Mouse (Mus musculus): Measurements from ENCODE around the gene B4galt5. TPM values are rescaled to one million over a fixed set of nuclear protein-coding genes. Genes with fewer than 3 reads are reported as not detected.
"Not testable (repeated sequence)": the region's sequence is repeated elsewhere in the genome, so short reads cannot be mapped to it uniquely, and the experiment has no call there.

The B4galt5 gene
- polyA plus RNA-seq (2017; shearing (Covaris generic)), result 10 to 100 TPM in 1 of 2 experiments, 1 to 10 TPM in 1; 7.9 to 11.6 TPM

DNA sequence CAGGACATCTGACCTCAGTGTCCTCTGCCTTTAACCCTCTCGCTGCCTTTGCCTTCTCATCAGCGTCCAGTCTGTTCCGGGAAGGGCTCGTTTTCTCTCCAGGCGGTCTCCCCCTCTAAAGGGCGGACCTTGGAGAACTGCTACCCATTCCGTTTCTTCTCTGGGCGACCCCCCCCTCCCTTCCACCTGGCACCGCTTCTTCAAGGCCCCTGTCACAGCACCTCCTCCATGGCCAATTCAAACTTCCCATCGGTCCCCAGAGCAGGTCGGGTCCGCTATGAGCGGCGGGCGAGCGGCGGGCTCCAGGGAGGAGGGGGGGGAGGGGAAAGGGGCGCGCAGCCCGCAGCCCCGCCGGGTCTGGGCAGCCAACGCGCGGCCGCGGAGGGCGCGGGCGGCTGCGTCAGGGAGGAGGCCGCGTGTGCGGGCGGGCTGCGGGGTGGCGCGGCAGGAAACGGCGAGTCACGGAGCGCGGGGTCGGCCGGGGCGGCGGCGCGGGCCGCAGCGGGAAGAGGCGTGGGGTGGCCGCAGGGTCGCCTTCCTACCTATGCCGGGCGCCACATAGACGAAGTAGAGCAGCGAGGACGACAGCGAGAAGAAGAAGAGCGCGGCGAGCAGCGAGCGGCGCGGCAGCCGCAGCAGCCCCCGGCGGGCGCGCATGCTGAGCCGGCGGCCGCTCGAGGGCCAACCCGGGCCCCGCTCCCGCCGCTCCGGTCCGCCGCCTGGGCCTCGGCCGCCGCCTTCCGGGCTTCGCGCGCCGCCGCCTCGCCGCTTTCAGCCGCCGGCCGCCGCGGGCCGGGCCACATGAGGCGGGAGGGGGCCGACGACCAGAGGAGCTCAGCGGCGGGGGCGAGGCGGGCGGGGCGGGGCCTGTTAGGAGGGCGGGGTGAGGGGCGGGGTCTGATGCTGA lies at the start of gene B4galt5:
TSS of gene B4galt5 (minus strand) at position 808 of the 907 bp plus-strand sequence.
- no peak for ATAC-seq

DNA sequence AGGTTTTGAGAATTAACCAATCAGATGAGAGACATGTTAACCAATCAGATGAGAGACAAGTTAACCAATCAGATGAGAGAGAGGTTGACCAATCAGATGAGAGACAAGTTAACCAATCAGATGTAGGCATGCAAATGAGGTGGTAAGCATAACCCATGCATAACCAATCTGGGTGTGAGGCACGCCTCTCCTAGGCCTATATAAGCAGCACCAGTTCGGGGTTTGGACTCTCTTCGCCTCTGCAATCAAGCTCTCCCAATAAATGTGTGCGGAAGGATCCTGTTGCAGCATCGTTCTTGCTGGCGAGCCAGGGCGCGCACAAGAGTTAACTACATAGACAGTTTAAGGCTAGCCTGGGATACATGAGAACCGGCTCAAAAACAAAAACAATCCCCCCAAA lies 47.4 kb upstream of the B4galt5 start:
- ATAC-seq, result not testable (repeated sequence)

DNA sequence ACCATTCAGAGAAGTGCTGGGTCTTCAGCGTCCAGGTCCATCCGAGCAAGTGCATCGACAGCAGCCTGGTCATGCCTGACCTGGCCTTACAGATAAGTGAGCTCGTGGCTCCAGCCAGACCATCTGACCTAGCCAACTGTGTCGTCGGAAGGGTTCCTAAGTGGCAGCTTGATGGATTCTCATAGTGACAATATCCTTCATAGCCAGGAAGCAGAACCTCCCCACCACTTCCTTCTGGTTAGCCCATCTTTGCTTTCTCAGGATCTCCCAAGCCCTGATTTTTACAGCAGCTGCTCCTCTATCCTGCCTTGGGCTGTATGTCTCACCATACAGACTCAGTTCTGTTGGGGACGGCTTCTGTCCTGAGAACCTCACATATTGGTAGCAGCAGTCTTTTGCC lies 45.4 kb upstream of the B4galt5 start:
- no peak for ATAC-seq

DNA sequence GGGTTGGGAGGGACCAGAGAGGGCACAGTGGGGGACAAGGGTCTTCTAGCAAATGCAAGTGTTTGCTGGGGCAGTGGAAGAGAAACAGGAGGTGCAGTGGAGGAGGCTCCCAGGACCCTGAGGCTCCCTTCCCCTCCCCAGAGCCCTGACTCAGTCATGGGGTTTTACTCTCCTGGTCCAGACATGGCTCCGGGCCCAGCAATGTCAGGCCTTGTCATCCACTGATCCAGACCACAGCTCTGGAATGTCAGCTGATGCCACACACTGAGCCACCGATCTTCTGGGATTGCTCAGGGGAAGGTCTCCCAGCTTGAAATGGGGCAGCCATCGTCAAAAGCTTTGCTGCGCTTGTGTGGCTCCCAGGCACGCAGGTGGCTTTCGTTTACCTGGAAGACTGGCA lies 38.0 kb upstream of the B4galt5 start:
- no peak for ATAC-seq

DNA sequence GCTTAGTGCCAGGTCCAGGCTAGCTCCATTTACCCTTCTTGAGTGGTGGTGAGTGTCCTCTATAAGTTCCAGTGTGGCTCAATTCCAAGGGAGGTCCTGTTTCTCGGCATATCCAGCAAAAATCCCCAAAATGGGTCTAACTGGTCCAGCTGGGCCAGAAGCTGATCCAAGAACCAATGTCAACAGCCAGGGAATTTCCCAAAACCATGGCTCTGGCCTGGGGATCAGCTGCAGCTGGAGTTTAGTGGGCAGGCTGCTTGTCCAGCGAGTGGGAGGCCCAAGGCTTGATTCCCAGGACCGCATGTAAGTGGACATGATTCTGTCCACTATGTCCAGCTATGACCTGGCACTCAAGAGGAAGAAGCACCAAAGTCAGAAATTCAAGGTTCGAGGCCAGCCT lies 37.5 kb upstream of the B4galt5 start:
- ATAC-seq, result no peak

DNA sequence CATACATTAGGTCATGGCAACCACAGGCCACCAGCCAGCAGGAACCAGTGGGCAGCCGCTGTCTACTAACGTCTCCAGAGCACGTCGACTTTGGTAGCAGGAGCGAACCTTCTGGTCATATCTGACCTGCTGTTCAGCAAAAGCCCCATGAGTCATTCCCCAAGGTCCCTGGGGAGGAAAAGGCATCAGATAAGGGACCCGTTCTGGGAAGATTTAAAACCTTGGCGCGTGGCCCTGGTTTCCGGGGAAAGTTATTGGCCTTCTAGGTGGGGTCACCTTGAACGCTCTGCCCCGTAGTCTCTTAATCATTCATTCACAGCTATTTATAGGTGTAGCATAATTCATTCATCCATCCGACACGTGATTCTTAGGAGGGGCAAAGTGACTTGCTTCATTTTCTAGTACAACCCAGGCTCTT lies 34.7 kb upstream of the B4galt5 start:
- ATAC-seq, result no peak

DNA sequence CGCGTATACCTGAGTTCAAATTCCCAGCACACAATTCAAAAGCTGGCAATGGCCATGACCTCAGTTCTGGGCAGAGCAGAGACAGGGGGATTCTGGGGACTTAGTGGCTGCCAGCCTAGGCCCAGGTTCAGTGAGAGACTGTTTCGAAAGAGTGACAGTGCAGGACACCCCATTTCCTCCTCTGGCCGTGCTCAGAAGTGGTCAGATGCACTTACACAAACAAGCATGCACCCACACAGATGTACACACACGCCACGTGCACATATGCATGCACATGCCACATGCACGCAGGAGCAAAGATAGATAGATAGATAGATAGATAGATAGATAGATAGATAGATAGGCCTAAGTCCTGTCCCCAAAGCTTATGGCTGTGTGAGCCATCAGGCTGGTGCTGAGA lies 33.4 kb upstream of the B4galt5 start:
- ATAC-seq, result no peak

DNA sequence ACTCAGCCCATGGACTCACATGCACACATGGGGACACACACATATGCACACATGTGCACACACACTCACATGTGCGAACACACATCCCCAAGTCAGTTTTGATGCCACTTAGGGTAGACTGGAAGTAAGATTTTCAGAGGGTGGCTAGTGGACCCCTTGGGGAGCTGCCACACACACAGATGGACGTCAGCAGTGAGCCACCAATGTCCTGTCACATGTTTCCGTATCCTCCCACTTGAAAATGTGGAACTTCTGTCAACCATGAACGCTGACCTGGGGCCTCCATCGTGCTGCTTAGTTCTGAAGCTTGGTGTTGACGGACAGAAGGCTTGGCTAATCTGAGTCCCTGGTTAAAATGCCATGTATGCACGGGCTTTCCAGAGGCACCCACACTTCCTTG lies 32.6 kb upstream of the B4galt5 start:
- ATAC-seq, result no peak

DNA sequence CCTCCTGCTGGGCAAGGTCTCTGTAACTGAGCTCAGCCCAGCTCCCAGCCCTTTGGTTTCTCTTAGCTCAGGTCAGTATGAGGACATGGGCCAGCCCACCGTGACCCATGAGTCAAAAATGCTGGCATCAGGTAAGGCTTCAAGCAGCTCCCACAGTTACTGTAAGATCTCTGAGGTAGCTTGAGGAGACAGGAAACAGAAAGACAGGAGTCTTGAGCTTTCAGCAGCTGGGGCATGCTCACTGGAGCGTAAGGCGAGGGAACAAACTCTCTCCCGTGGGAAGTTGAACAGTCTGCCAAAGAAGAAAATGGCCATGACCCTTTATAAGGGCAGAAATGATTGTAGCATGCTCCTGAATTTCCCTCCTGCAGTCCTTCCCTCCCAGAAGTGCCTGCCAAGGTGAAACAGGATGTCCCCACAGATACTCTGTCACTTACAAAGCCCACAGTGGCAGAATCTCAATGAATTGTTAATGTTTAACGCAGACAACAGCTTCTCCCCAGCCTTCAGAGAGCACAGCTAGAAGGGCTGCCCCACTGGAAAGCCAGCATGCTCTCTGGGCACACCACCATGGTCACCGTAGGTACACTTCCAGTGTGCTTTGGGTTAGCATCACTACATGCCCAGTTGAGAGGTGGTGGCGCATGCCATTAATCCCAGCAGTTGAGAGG lies 31.8 kb upstream of the B4galt5 start:
- ATAC-seq, result no peak

DNA sequence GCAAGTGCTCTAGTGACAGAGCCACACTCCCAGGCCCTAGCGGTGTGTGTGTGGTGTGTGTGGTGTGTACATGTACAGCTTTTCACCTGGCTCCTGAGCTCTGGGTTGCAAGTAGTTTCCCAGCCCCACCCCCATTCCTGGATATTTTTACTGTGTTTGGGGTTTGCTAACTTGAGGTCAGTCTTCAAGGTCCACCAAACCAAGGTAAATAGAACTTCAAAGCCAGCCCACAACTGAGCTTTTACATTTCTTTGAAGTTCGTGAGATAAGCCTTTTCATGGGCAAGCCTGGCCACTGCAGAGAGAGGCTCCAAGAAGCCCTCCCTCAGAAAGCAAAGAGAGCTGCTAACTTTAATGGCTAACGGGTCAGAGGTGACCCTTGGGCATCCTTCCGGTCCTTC lies 30.0 kb upstream of the B4galt5 start:
- ATAC-seq, result no peak

DNA sequence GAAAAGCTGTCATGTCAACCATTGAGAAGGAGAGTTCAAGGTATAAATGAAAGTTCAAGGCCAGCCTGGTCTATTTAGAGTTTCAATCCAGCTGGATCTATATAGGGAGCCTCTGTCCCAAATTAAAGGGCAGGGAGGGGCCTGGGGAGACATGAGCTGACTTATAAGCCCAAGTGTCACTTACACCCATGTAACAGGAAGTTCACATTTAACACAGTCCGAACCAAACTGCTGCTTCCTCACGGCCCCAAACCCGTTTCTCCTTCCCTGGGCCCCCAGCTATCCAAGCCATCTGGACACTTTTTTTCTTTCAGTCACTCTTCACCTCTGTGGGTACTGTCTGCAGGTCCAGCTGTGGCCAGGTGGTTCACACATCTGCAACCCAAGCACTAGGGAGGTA lies 28.7 kb upstream of the B4galt5 start:
- no peak for ATAC-seq

DNA sequence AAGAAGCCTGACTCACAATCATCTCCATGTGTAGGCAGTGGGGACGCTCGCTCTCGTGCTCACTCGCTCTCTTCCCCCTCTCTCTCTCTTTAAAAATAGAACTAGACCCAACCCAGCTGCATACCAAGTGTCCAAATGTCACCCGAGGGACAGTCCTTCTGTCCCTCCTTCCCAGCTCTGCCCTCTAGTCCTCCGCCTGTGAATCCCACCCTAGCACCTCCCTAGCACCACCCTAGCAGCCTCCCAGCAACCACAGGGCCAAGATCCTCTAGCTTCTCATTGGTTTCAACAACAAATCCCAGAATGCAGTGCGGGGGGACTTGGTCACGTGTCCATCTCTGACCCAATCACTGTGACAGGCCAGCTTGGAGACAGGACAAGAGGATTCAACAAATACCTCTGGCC lies 27.2 kb upstream of the B4galt5 start:
- no peak for ATAC-seq

DNA sequence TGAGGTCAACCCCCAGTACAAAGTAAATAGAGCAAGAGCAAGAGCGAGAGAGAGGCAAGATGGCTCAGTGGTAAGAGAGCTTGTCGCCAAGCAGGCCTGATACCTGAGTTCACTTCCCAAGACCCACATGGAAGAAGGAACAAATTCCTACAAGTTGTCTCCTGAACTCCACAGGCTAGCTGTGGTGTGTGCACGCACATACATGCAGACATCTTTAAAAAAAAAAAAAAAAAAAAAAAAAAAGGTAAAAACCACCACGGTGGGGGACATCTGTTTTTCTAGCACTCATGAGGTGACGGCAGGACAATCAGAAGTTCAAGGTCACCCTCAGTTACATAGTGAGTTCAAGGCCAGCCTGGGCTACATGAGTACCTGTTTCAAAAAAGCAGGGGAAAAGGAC lies 26.7 kb upstream of the B4galt5 start:
- ATAC-seq, result no peak

DNA sequence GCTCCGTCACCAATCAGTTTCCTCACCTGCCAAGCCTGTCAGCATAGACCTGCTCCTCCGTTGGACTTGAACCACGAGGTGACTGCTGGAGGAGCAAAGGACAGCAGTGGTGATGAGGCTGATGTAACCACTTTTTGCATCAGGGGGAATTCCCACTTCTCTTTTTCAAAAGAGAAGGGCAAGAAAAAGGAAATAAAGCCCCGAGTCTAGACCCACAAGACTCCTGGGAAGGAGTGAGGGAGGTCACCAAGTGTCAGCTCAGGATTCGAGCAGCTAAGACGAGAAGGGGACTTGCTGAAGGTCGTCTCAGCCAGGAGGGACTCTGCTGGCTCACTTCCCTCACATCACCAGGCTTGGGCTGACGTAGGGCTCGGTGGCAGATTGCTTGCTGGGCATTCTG lies 26.2 kb upstream of the B4galt5 start:
- no peak for ATAC-seq

DNA sequence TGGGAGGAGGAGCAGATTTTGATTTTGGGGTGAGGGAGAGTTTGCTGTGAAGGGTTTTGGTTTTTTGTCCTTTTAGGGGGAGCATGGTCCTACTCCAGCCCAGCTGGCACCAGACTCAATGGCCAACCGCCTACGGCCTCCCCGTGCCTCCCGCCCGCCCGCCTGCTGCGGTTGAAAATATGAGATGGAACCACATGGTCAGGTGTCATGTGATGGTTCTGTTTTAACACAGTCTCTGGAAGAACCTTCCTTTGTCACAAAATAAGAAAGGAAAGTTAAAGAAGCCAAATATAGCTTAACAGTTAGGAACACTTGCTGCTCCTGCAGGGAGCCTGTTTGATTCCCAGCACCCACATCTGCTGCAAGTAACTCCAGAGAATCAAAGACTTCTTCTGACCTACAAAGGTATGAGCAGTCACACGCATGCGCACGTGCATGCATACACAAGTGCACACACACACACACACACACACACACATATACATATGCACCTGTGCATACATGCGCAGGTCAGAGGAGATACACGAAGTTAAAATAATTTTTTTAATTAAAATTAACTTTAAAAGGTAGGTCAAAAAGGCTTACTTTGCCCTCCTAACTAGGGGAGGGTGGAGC lies 25.3 kb upstream of the B4galt5 start:
- no peak for ATAC-seq

DNA sequence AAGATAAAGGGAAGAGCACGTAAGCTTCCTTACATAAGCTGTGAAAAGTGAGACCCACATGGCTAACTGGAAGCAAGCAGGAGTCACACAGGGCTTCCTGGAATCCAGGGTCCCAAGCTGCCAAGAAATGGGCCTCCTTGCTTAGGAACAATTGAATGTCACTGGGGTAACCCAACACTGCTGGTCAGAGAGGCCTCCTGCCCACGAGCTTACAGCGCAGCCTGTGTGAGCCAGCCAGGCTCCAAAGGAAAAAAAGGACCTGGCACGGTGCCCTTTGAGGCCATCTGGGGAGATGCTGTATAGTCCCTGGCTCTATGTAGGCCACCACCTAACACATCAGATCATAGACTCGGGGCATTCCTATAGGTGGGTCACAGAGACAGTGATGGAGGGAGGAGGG lies 24.3 kb upstream of the B4galt5 start:
- no peak for ATAC-seq

DNA sequence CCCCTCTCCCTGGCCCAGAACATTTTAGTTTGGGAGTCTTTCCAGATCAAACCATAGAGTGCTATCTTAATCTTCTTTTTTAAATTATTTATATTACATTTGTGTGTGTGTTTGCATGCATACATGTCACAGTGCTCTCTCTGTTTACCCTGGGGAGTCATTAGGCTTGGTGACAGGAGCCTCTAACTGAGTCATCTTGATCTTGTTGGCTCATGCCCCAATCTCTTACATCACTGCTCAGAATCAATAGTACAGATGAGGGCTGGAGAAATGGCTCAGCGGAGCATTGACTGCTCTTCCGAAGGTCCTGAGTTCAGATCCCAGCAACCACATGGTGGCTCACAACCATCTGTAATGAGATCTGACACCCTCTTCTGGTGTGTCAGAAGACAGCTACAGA lies 22.5 kb upstream of the B4galt5 start:
- ATAC-seq, result no peak

DNA sequence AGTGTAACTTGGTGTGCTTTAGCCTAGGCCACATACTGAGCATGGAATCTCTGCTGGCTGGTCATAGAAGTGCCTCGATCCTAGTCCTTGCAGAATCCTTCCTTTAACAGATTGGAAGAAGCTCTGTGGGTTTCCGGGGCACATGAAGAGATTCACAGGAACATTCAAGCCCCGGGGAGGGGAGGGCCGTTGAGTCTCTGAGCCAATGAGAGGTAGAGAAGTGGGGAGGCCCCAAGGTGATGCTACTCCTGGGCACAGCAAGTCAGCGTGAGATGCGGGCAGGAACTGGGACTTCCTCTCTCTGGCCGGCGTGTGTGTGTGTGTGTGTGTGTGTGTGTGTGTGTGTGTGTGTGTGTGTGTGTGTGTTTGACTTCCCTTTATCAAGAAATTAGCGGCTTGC lies 19.3 kb upstream of the B4galt5 start:
- peak; percentile 92 for ATAC-seq

DNA sequence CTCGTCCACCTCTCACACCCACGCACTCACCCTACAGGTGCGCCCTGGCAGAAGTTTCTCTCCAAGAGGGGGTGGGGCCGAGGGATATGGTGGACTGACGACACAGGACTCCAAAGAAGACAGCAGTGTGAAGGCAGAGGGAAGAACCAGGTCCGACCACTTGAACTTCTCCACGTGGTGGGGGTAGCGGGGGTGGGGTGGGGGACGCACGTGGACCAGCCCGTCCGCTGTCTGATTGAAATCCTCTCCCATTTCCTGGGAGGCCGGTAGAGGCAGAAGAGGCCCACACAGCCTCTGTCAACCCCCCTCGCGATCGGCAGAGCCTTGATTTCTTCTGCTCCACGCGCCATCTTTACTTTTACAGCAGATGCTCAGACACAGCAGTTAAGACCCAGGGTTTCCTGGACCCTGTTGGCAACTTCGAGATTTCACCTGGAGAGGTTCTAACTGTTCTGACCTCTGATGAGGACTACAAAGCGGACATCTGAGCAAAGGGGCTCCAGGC lies 18.8 kb upstream of the B4galt5 start:
- ATAC-seq, result peak; percentile 32

DNA sequence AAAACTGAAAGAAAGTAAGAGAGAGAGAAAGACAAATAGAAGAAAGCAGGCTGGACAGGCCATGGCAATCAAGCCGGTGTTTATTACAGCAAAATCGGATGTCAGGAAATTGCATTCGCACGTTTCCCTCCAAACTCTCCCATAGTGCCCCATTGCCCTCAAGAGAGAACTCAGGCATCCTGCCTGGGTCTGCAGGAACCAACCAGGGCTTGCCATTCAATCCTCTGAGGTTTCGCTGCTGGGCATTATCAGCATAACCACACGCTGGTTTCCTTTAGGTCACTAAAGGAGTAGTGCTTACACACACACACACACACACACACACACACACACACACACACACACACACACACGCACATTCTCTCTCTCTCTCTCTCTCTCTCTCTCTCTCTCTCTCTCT lies 18.3 kb upstream of the B4galt5 start:
- peak; percentile 65 for ATAC-seq

DNA sequence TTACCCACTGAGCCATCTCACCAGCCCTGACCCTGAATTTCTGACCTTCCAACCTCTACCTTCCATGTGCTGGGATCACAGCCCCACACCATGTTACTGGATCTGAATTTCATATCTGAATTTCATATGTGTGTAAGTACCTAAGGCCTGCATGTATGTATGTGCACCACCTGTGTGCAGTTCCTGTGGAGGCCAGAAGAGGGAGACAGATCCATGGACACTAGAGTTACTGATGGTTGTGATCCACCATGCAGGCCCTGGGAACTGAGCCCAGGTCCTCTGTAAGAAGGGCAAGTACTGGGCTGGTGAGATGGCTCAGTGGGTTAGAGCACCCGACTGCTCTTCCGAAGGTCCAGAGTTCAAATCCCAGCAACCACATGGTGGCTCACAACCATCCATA lies 16.1 kb upstream of the B4galt5 start:
- ATAC-seq, result no peak

DNA sequence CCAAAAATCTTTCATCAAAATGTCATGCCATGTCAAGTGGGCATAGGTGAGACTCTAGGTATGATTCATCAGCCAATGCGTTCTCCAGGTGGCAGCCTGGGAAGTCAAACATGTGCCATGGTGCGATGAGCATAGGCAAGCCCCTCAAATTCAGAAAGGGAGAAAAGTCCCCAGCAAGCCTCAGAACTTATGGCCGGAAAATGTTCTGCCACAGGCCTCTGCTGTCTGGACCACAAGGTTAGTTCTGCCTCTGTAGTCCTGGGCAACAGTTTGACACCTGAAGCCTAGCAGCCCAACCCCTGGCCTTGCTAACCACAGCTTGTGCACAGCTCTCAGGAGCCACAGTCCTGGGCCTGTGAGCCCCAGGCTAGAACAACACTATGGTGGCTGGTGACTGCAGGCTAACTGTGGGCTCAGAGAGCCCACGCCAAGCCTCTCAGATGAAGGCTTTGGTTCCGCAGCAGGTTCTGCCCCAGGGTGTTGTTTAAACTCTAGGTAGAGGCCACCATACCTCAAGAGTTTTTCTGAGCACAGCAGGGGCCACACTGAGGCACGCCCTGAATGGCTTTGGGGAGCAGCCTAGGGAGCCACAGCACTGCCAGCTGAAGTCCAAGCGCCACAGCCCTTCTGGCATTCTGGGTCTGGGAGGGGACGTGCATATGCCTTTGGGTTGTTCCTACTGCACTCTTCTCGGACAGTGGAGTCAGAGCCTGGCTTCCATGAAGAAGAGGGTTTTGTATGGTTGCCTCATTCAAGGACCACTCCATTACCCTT lies 14.5 kb upstream of the B4galt5 start:
- peak; percentile 24 for ATAC-seq

DNA sequence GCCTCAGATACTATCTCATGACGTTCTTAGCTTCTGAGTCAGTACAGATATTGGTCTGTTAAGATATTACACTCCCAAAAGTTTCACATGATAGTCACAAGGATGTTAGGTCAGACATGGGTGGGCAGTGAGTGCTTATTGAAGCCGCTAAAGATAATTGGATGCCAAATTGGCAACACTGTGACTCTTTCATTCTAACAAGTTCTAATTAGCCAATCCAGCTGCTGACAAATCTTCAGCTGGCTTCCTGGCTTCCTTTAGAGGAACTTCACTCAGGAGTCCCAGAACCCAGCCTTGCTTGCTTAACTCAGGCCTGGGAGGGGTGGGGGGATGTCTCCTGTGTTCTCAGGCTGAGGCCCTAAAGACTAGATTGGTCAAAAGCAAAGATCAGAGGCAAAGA lies 9.5 kb upstream of the B4galt5 start:
- ATAC-seq, result no peak
